Mouse (Mus musculus) liver, adult 2 months (tissue): ENCODE measurements around the gene Sectm1b.

Source experiments
- CTCF ChIP-seq: fragments of 200-500 bp; IDR thresholded peaks from 2 replicates; pipeline ENCODE4 v1.5.1; 2011; ENCODE audit warnings: low read depth, low read length, control low read depth
- POLR2A ChIP-seq: fragments of 200-500 bp; IDR thresholded peaks from 2 replicates; pipeline ENCODE4 v1.6.1; 2011; ENCODE audit warnings: low read length, control low read depth; ENCODE audit not compliant: insufficient read depth; ENCODE audit errors: extremely low read depth

- no peak for TF ChIP-seq CTCF
- TF ChIP-seq POLR2A, result no peak
Observed at GRCm38 (mm10) chr11:121111601-121112000, 48.2 kb upstream of the Sectm1b start.
